ENCODE assay signal across 10 mouse cellular contexts in the genomic region with DNA sequence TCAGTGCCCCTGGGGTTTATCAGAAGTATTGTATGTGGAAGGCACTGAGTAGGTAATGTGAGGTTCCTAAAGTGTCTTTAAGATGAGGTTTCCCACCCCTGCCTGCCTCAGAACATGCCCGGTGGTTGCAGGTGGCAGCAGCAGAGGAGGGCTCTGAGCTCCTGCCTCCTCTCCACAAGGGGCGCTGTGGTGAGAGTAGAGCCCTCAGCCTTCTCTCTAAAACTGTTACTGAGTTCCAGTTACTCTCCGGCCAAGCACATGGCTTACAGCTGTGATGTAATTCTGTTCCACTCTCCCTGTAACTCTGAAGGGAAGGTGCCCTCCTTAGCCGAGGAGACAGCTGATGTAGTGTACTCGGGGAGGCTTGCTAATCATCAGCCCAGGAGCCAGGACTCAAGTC. TPM values are rescaled to one million over a fixed set of nuclear protein-coding genes. Genes with fewer than 3 reads are reported as not detected.
DNase-seq lines count a peak whose midpoint lies in the region; ATAC-seq lines count a peak whose summit lies in the region.
"Had no signal": no experiment of that assay in that cellular context is flagged by ENCODE, and none has a peak within 500 bp of the region (broad histone marks: within the 10 kb centered on the region; RNA-seq: fewer than 3 reads in every experiment).

No protein-coding gene starts in this region.

- 56% methylated on average over 5 of the region's 5 CpGs for WGBS in hindbrain, embryonic 10.5 days
- 62% methylated on average over 5 of the region's 5 CpGs for WGBS in hindbrain, embryonic 16.5 days
- 55% methylated on average over 5 of the region's 5 CpGs for WGBS in embryonic facial prominence, embryonic 11.5 days

- no peaks in the 10 kb centered on the region for H3K27me3 ChIP-seq in hindbrain, embryonic 10.5 days (ENCODE audit: insufficient read depth, poor library complexity, severe bottlenecking)
- H3K27me3 ChIP-seq in hindbrain, embryonic 16.5 days (replicated peaks; ENCODE audit: control insufficient read depth, insufficient read depth, low read length) = no peaks in the 10 kb centered on the region
- H3K27me3 ChIP-seq in embryonic facial prominence, embryonic 11.5 days (ENCODE audit: control insufficient read depth, insufficient read depth, low read length) = no peaks in the 10 kb centered on the region
- H3K27me3 ChIP-seq: embryonic facial prominence, embryonic 12.5 days; limb, embryonic 13.5 days had no signal

- H3K36me3 ChIP-seq in hindbrain, embryonic 10.5 days = peaks cover 99% of the 10 kb centered on the region
- H3K36me3 ChIP-seq in hindbrain, embryonic 16.5 days (ENCODE audit: control insufficient read depth, insufficient read depth, low read length) = peaks cover 75% of the 10 kb centered on the region
- H3K36me3 ChIP-seq in embryonic facial prominence, embryonic 11.5 days (replicated peaks; ENCODE audit: control insufficient read depth, insufficient read depth, low read depth, low read length) = peaks cover 19% of the 10 kb centered on the region

- ATAC-seq in hindbrain, embryonic 16.5 days = no peak
- ATAC-seq in embryonic facial prominence, embryonic 11.5 days (replicated peaks; ENCODE audit: insufficient number of reproducible peaks, low FRiP score, low TSS enrichment, low read depth) = no peak

- no peak overlapping the region for H3K27ac ChIP-seq in hindbrain, embryonic 10.5 days
- H3K27ac ChIP-seq in hindbrain, embryonic 16.5 days (ENCODE audit: low read depth, low read length) = no peak overlapping the region
- H3K27ac ChIP-seq in embryonic facial prominence, embryonic 11.5 days (replicated peaks; ENCODE audit: low read depth, low read length) = no peak overlapping the region
- H3K27ac ChIP-seq: embryonic facial prominence, embryonic 12.5 days; limb, embryonic 13.5 days had no signal

- no peak overlapping the region for H3K9ac ChIP-seq in hindbrain, embryonic 16.5 days (ENCODE audit: low read depth, low read length)
- no peak overlapping the region for H3K9ac ChIP-seq in embryonic facial prominence, embryonic 11.5 days (replicated peaks; ENCODE audit: low read length)
- H3K9ac ChIP-seq: embryonic facial prominence, embryonic 12.5 days; limb, embryonic 13.5 days had no signal

- H3K4me3 ChIP-seq in hindbrain, embryonic 10.5 days = no peak overlapping the region
- no peak overlapping the region for H3K4me3 ChIP-seq in hindbrain, embryonic 16.5 days (ENCODE audit: low read length)
- H3K4me3 ChIP-seq in embryonic facial prominence, embryonic 11.5 days (ENCODE audit: low read depth, low read length) = no peak overlapping the region
- H3K4me3 ChIP-seq: embryonic facial prominence, embryonic 12.5 days; limb, embryonic 13.5 days had no signal

- no peaks in the 10 kb centered on the region for H3K4me1 ChIP-seq in hindbrain, embryonic 10.5 days (replicated peaks)
- no peaks in the 10 kb centered on the region for H3K4me1 ChIP-seq in hindbrain, embryonic 16.5 days (ENCODE audit: control insufficient read depth, insufficient read depth, low read depth, low read length)
- no peaks in the 10 kb centered on the region for H3K4me1 ChIP-seq in embryonic facial prominence, embryonic 11.5 days (ENCODE audit: control insufficient read depth, insufficient read depth, low read length)
- H3K4me1 ChIP-seq: embryonic facial prominence, embryonic 12.5 days; limb, embryonic 13.5 days had no signal

- peak; percentile 29 for DNase-seq in hindbrain, embryonic 10.5 days (ENCODE audit: low spot score)
- peak; percentile 28 for DNase-seq in urinary bladder, postnatal 14 days (ENCODE audit: low spot score)
- no peak for DNase-seq in urinary bladder, postnatal 4 days (ENCODE audit: low spot score in 2 of 2)
- DNase-seq in embryonic facial prominence, embryonic 11.5 days (ENCODE audit: low spot score) = peak; percentile 61
- peak; percentile 50 for DNase-seq in retina, embryonic 14.5 days (ENCODE audit: low spot score)
- no peak for DNase-seq in heart, adult 9 months (ENCODE audit: low spot score in 2 of 2)
- DNase-seq in right cerebral cortex, postnatal 36 days (ENCODE audit: low spot score in 2 of 2) = no peak

- no peak overlapping the region for H3K4me2 ChIP-seq in hindbrain, embryonic 16.5 days (ENCODE audit: low read length)
- H3K4me2 ChIP-seq in embryonic facial prominence, embryonic 11.5 days (ENCODE audit: low read depth, low read length) = no peak overlapping the region
- H3K4me2 ChIP-seq: embryonic facial prominence, embryonic 12.5 days; limb, embryonic 13.5 days had no signal

- H3K9me3 ChIP-seq in hindbrain, embryonic 10.5 days = 0 out of 2 replicates have a peak, but pooled peaks cover 4% of the 10 kb centered on the region
- no peaks in the 10 kb centered on the region for H3K9me3 ChIP-seq in hindbrain, embryonic 16.5 days (ENCODE audit: control insufficient read depth, low read length)
- H3K9me3 ChIP-seq in embryonic facial prominence, embryonic 11.5 days (replicated peaks; ENCODE audit: control insufficient read depth, low read length) = no peaks in the 10 kb centered on the region
- H3K9me3 ChIP-seq: embryonic facial prominence, embryonic 12.5 days; limb, embryonic 13.5 days had no signal

RNA-seq across cellular contexts. Expression of gene Smad9, which starts 9.6 kb away (rescaled TPM):
- polyA plus RNA-seq in hindbrain, embryonic 10.5 days (2016; fragmentation: Nextera tagmentation; extraction: Ambion mirVana) = 0.19 and 0.25 TPM in 2 replicates
- polyA plus RNA-seq in hindbrain, embryonic 16.5 days (2015; fragmentation: Nextera tagmentation; extraction: Ambion mirVana) = 0.57 and 0.90 TPM in 2 replicates
- polyA plus RNA-seq in embryonic facial prominence, embryonic 11.5 days (2014; fragmentation: Nextera tagmentation; extraction: Ambion mirVana) = 1.2 TPM in 2 replicates

RNA-seq across cellular contexts. Expression of gene Alg5, which starts 10.5 kb away (rescaled TPM):
- 37.0 and 41.5 TPM in 2 replicates for polyA plus RNA-seq in hindbrain, embryonic 10.5 days (2016; fragmentation: Nextera tagmentation; extraction: Ambion mirVana)
- 46.2 and 47.9 TPM in 2 replicates for polyA plus RNA-seq in hindbrain, embryonic 16.5 days (2015; fragmentation: Nextera tagmentation; extraction: Ambion mirVana)
- polyA plus RNA-seq in embryonic facial prominence, embryonic 11.5 days (2014; fragmentation: Nextera tagmentation; extraction: Ambion mirVana) = 45.9 and 46.1 TPM in 2 replicates

RNA-seq across cellular contexts. Expression of gene Exosc8, which starts 10.6 kb away (rescaled TPM):
- polyA plus RNA-seq in hindbrain, embryonic 10.5 days (2016; fragmentation: Nextera tagmentation; extraction: Ambion mirVana) = 143 and 175 TPM in 2 replicates
- polyA plus RNA-seq in hindbrain, embryonic 16.5 days (2015; fragmentation: Nextera tagmentation; extraction: Ambion mirVana) = 69.9 and 71.6 TPM in 2 replicates
- 165 and 176 TPM in 2 replicates for polyA plus RNA-seq in embryonic facial prominence, embryonic 11.5 days (2014; fragmentation: Nextera tagmentation; extraction: Ambion mirVana)

RNA-seq across cellular contexts. Expression of gene Gm21958, which starts 31.6 kb away (rescaled TPM):
- polyA plus RNA-seq in hindbrain, embryonic 10.5 days (2016; fragmentation: Nextera tagmentation; extraction: Ambion mirVana) = 0.93 TPM in 1 of 2 replicates, not detected in the other
- polyA plus RNA-seq in hindbrain, embryonic 16.5 days (2015; fragmentation: Nextera tagmentation; extraction: Ambion mirVana) = 0.43 TPM in 1 of 2 replicates, not detected in the other
- polyA plus RNA-seq in embryonic facial prominence, embryonic 11.5 days (2014; fragmentation: Nextera tagmentation; extraction: Ambion mirVana) = 1.1 and 1.9 TPM in 2 replicates

RNA-seq across cellular contexts. Expression of gene Supt20, which starts 53.2 kb away (rescaled TPM):
- polyA plus RNA-seq in hindbrain, embryonic 10.5 days (2016; fragmentation: Nextera tagmentation; extraction: Ambion mirVana) = 105 and 112 TPM in 2 replicates
- polyA plus RNA-seq in hindbrain, embryonic 16.5 days (2015; fragmentation: Nextera tagmentation; extraction: Ambion mirVana) = 70.6 and 87.8 TPM in 2 replicates
- polyA plus RNA-seq in embryonic facial prominence, embryonic 11.5 days (2014; fragmentation: Nextera tagmentation; extraction: Ambion mirVana) = 126 TPM in 2 replicates

Comparison
In these comparisons a context has a peak if more than half of its experiments do, and no peak if none do; other contexts are left out.
1. DNase-seq: peak in hindbrain, embryonic 10.5 days (single experiment), urinary bladder, postnatal 14 days (single experiment), embryonic facial prominence, embryonic 11.5 days (single experiment) and retina, embryonic 14.5 days (single experiment); none in urinary bladder, postnatal 4 days (0 of 2), heart, adult 9 months (0 of 2) and right cerebral cortex, postnatal 36 days (0 of 2).